Mouse (Mus musculus) cerebellum, adult (tissue): ENCODE data around the gene Exoc8.

Experiments
- ATAC-seq: cut with Nextera tagmentation; 2 replicates; pipeline ENCODE4 v1.9.2; 2017; ENCODE audit warnings: mild to moderate bottlenecking, moderate library complexity, mixed read lengths; ENCODE audit not compliant: insufficient number of reproducible peaks, low FRiP score, low TSS enrichment

Gene Exoc8

GRCm38 (mm10) chr8:124897386-124898250 is at the start of gene Exoc8, which contains the start of gene Sprtn:
Exoc8 (minus strand) TSS chr8:124897705.
Sprtn (plus strand) TSS chr8:124897886.
- peak; percentile 83 for ATAC-seq

- ATAC-seq, result no peak
Observed at GRCm38 (mm10) chr8:124944406-124944805, 46.9 kb upstream of the Exoc8 start.

GRCm38 (mm10) chr8:124943801-124944200 is 46.3 kb upstream of the Exoc8 start:
- ATAC-seq, result no peak

- ATAC-seq, result no peak
Observed at GRCm38 (mm10) chr8:124937293-124937692, 39.8 kb upstream of the Exoc8 start.

- no peak for ATAC-seq
Observed at GRCm38 (mm10) chr8:124936699-124937098, 39.2 kb upstream of the Exoc8 start.

- ATAC-seq, result no peak
Observed at GRCm38 (mm10) chr8:124935116-124935515, 37.6 kb upstream of the Exoc8 start.

GRCm38 (mm10) chr8:124932435-124932834 is 34.9 kb upstream of the Exoc8 start:
- no peak for ATAC-seq

- ATAC-seq, result no peak
Observed at GRCm38 (mm10) chr8:124930649-124931048, 33.1 kb upstream of the Exoc8 start.

GRCm38 (mm10) chr8:124930086-124930485 is 32.6 kb upstream of the Exoc8 start:
- no peak for ATAC-seq

- no peak for ATAC-seq
Observed at GRCm38 (mm10) chr8:124929006-124929405, 31.5 kb upstream of the Exoc8 start.

- no peak for ATAC-seq
Observed at GRCm38 (mm10) chr8:124926351-124926771, 28.9 kb upstream of the Exoc8 start.

- ATAC-seq, result no peak
Observed at GRCm38 (mm10) chr8:124925544-124926266, 28.2 kb upstream of the Exoc8 start.

GRCm38 (mm10) chr8:124923971-124924652 is 26.6 kb upstream of the Exoc8 start:
- ATAC-seq, result no peak

GRCm38 (mm10) chr8:124922490-124923089 is 25.1 kb upstream of the Exoc8 start:
- ATAC-seq, result no peak

GRCm38 (mm10) chr8:124921369-124922279 is 24.1 kb upstream of the Exoc8 start:
- no peak for ATAC-seq

GRCm38 (mm10) chr8:124917741-124918484 is 20.4 kb upstream of the Exoc8 start:
- ATAC-seq, result no peak

GRCm38 (mm10) chr8:124914061-124914460 is 16.6 kb upstream of the Exoc8 start:
- no peak for ATAC-seq

GRCm38 (mm10) chr8:124911938-124912872 is 14.7 kb upstream of the Exoc8 start:
- no peak for ATAC-seq
